ENCODE assay signal across 8 mouse cellular contexts in the genomic region with DNA sequence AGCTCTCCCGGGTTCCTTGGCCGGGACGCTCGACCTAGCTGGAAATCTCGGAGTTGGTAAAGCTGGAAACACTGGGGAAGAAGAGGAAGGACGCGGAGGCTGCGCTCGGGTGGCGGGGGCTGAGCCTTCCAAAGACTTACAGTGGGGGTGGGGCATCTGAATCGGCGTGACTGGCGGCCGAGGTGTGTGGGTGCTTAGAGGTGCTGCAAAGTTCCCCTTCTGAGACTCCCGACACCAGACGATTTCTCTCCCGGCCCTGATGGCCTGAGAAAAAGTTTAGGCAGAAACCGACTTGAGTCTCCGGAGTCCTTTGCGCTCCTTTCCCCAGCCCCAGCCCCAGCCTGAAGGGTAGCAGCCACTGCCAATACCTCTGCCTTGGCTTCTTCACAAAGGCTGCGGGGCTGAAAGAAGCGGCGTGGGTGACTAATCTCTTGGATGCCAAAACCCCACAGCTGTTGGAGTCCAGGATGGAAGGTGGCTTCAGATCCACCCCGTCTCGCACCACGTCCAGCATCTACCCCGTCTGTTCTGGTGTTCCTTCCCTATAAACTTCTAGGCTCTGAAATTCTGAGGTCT. TPM values are rescaled to one million over a fixed set of nuclear protein-coding genes. Genes with fewer than 3 reads are reported as not detected.
DNase-seq lines count a peak whose midpoint lies in the region; ATAC-seq and TF ChIP-seq lines count a peak whose summit lies in the region.

No protein-coding gene starts in this region.

- no peak for TF ChIP-seq POLR2A in embryonic fibroblast, embryonic 13.5 days (IDR thresholded peaks at IDR 0.05; ENCODE audit: low read depth, low read length)
- TF ChIP-seq POLR2A in liver, adult 2 months (IDR thresholded peaks at IDR 0.05; ENCODE audit: extremely low read depth, insufficient read depth, low read length) = no peak

- H3K4me2 ChIP-seq in hindbrain, embryonic 12.5 days (replicated peaks) = peak overlapping the region; percentile 88
- peak overlapping the region; percentile 83 for H3K4me2 ChIP-seq in midbrain, embryonic 16.5 days (ENCODE audit: low read length)

- H3K79me2 ChIP-seq in liver, adult 2 months (ENCODE audit: control insufficient read depth, insufficient read depth, low read length) = peaks cover 18% of the 10 kb centered on the region; the same call in 1 of the 2 replicates

- ATAC-seq in hindbrain, embryonic 12.5 days (ENCODE audit: low FRiP score) = 0 out of 2 replicates have a peak, but pooled peaks have one; percentile 34
- ATAC-seq in midbrain, embryonic 16.5 days = 0 out of 2 replicates have a peak, but pooled peaks have one; percentile 2

- no peaks in the 10 kb centered on the region for H3K9me3 ChIP-seq in hindbrain, embryonic 12.5 days (replicated peaks)
- H3K9me3 ChIP-seq in midbrain, embryonic 16.5 days (replicated peaks; ENCODE audit: control insufficient read depth, low read length, poor library complexity, severe bottlenecking) = no peaks in the 10 kb centered on the region

- 0 out of 2 replicates have a peak, but pooled peaks cover 13% of the 10 kb centered on the region for H3K27me3 ChIP-seq in hindbrain, embryonic 12.5 days
- H3K27me3 ChIP-seq in liver, adult 2 months (ENCODE audit: control insufficient read depth, insufficient read depth, low read length) = no peaks in the 10 kb centered on the region
- H3K27me3 ChIP-seq in midbrain, embryonic 16.5 days (ENCODE audit: control insufficient read depth, insufficient read depth, low read depth, low read length) = peaks cover 5% of the 10 kb centered on the region

- no peak for TF ChIP-seq CTCF in embryonic fibroblast, embryonic 13.5 days (IDR thresholded peaks at IDR 0.05; ENCODE audit: borderline replicate concordance, insufficient read depth, low read length)
- no peak for TF ChIP-seq CTCF in liver, adult 2 months (IDR thresholded peaks at IDR 0.05; ENCODE audit: low read depth, low read length)

- H3K4me1 ChIP-seq in embryonic fibroblast, embryonic 13.5 days (ENCODE audit: control insufficient read depth, insufficient read depth, low read length) = peaks cover 5% of the 10 kb centered on the region
- peaks cover 48% of the 10 kb centered on the region for H3K4me1 ChIP-seq in hindbrain, embryonic 12.5 days
- peaks cover 30% of the 10 kb centered on the region for H3K4me1 ChIP-seq in liver, adult 2 months (ENCODE audit: control insufficient read depth, insufficient read depth, low read length)
- peaks cover 6% of the 10 kb centered on the region for H3K4me1 ChIP-seq in midbrain, embryonic 16.5 days (ENCODE audit: control insufficient read depth, insufficient read depth, low read length)

- H3K4me3 ChIP-seq in embryonic fibroblast, embryonic 13.5 days (ENCODE audit: insufficient read depth, low read length) = peak overlapping the region; percentile 88
- H3K4me3 ChIP-seq in hindbrain, embryonic 12.5 days = peak overlapping the region; percentile 53
- peak overlapping the region; percentile 78 for H3K4me3 ChIP-seq in liver, adult 2 months (ENCODE audit: insufficient read depth, low read depth, low read length)
- H3K4me3 ChIP-seq in midbrain, embryonic 16.5 days (ENCODE audit: low read depth, low read length) = peak overlapping the region; percentile 46

- peak overlapping the region; percentile 66 for H3K27ac ChIP-seq in embryonic fibroblast, embryonic 13.5 days (ENCODE audit: insufficient read depth, low read length)
- H3K27ac ChIP-seq in hindbrain, embryonic 12.5 days = 0 out of 2 replicates have a peak overlapping the region, but pooled peaks have one; percentile 44
- H3K27ac ChIP-seq in liver, adult 2 months (replicated peaks; ENCODE audit: insufficient read depth, low read depth, low read length) = peak overlapping the region; percentile 85
- peak overlapping the region; percentile 59 for H3K27ac ChIP-seq in midbrain, embryonic 16.5 days (ENCODE audit: low read length)

- peak; percentile 51 for DNase-seq in ovary, postnatal 36 days (ENCODE audit: low spot score)
- DNase-seq in ovary, postnatal 14 days (ENCODE audit: low spot score) = no peak
- peak; percentile 66 for DNase-seq in adipocyte (ENCODE audit: low spot score)
- DNase-seq in liver, adult 2 months (ENCODE audit: extremely low read depth, low read depth, low spot score) = peak; percentile 45
- no peak for DNase-seq in c-Kit-positive CD71-positive TER-119-positive erythroid progenitor cells, embryonic 14.5 days (ENCODE audit: low spot score)

- H3K36me3 ChIP-seq in hindbrain, embryonic 12.5 days = peaks cover 30% of the 10 kb centered on the region
- peaks cover 15% of the 10 kb centered on the region; the same call in 1 of the 2 replicates for H3K36me3 ChIP-seq in liver, adult 2 months (ENCODE audit: control insufficient read depth, insufficient read depth, low read length)
- H3K36me3 ChIP-seq in midbrain, embryonic 16.5 days (ENCODE audit: control insufficient read depth, insufficient read depth, low read length) = peaks cover 28% of the 10 kb centered on the region

- WGBS in hindbrain, embryonic 12.5 days = 2% methylated on average over 27 of the region's 27 CpGs
- 2% methylated on average over 27 of the region's 27 CpGs for WGBS in liver, adult 2 months
- 4% methylated on average over 27 of the region's 27 CpGs for WGBS in midbrain, embryonic 16.5 days

- peak overlapping the region; percentile 56 for H3K9ac ChIP-seq in hindbrain, embryonic 12.5 days
- peak overlapping the region; percentile 81 for H3K9ac ChIP-seq in liver, adult 2 months (ENCODE audit: low read depth, low read length)
- H3K9ac ChIP-seq in midbrain, embryonic 16.5 days (ENCODE audit: low read depth, low read length) = peak overlapping the region; percentile 71

RNA-seq across cellular contexts. Expression of a gene that starts 0.7 kb away (rescaled TPM):
- 26.9 and 28.0 TPM in 2 replicates for polyA plus RNA-seq in embryonic fibroblast, embryonic 13.5 days (2011; ENCODE audit: insufficient read length, low read depth, missing spikeins)
- 18.0 and 23.8 TPM in 2 replicates for polyA plus RNA-seq in hindbrain, embryonic 12.5 days (2016; fragmentation: Nextera tagmentation; extraction: Ambion mirVana)
- 25.6 and 42.6 TPM in 2 replicates for total RNA-seq in liver, adult 2 months (2014; rRNA removed)
- 65.5 and 66.9 TPM in 2 replicates for polyA plus RNA-seq in liver, adult 2 months (2012; rRNA removed)
- 29.2 and 30.9 TPM in 2 replicates for polyA plus RNA-seq in midbrain, embryonic 16.5 days (2015; fragmentation: Nextera tagmentation; extraction: Ambion mirVana)

RNA-seq across cellular contexts. Expression of a gene that starts 7.6 kb away (rescaled TPM):
- polyA plus RNA-seq in embryonic fibroblast, embryonic 13.5 days (2011; ENCODE audit: insufficient read length, low read depth, missing spikeins) = 1,513 and 1,676 TPM in 2 replicates
- polyA plus RNA-seq in hindbrain, embryonic 12.5 days (2016; fragmentation: Nextera tagmentation; extraction: Ambion mirVana) = 787 and 856 TPM in 2 replicates
- 969 and 1,006 TPM in 2 replicates for total RNA-seq in liver, adult 2 months (2014; rRNA removed)
- polyA plus RNA-seq in liver, adult 2 months (2012; rRNA removed) = 245 and 258 TPM in 2 replicates
- polyA plus RNA-seq in midbrain, embryonic 16.5 days (2015; fragmentation: Nextera tagmentation; extraction: Ambion mirVana) = 641 and 649 TPM in 2 replicates

RNA-seq across cellular contexts. Expression of a gene that starts 51.3 kb away (rescaled TPM):
- 0.61 and 0.70 TPM in 2 replicates for polyA plus RNA-seq in embryonic fibroblast, embryonic 13.5 days (2011; ENCODE audit: insufficient read length, low read depth, missing spikeins)
- polyA plus RNA-seq in hindbrain, embryonic 12.5 days (2016; fragmentation: Nextera tagmentation; extraction: Ambion mirVana) = 3.3 and 4.5 TPM in 2 replicates
- total RNA-seq in liver, adult 2 months (2014; rRNA removed) = not detected in 2 replicates
- 0.13 TPM in 1 of 2 replicates, not detected in the other for polyA plus RNA-seq in liver, adult 2 months (2012; rRNA removed)
- 2.2 and 3.1 TPM in 2 replicates for polyA plus RNA-seq in midbrain, embryonic 16.5 days (2015; fragmentation: Nextera tagmentation; extraction: Ambion mirVana)

Comparison
In these comparisons a context has a peak if more than half of its experiments do, and no peak if none do; other contexts are left out.
1. DNase-seq: peak in ovary, postnatal 36 days (single experiment), adipocyte (single experiment) and liver, adult 2 months (single experiment); none in ovary, postnatal 14 days (single experiment) and c-Kit-positive CD71-positive TER-119-positive erythroid progenitor cells, embryonic 14.5 days (single experiment).
2. Peak in every context shown above with its lines, with median percentiles within 50 percentile points of each other: H3K27ac ChIP-seq, H3K4me3 ChIP-seq and H3K9ac ChIP-seq.